Mouse (Mus musculus) liver, embryonic 15.5 days (tissue): ENCODE data around the gene Mcmbp. TPM values are rescaled to one million over a fixed set of nuclear protein-coding genes. Genes with fewer than 3 reads are reported as not detected.
A peak's percentile ranks its signal among the peaks of the same experiment; 100 is the strongest.

Source experiments
- ATAC-seq: fragments of 200-750 bp; cut with Nextera tagmentation; 2 replicates; pipeline ENCODE4 v1.8.0; 2017; ENCODE audit warnings: moderate number of reproducible peaks, mild to moderate bottlenecking, moderate library complexity; ENCODE audit not compliant: insufficient read depth
- H3K27ac ChIP-seq: fragments of 300-500 bp; sonication (generic); replicated peaks from 2 replicates; pipeline ENCODE4 v1.5.1; 2015; ENCODE audit warnings: mild to moderate bottlenecking, inconsistent platforms
- H3K27me3 ChIP-seq: fragments of 300-500 bp; sonication (generic); 2 replicates; pipeline ENCODE4 v1.6.1; 2015; ENCODE audit warnings: mild to moderate bottlenecking, inconsistent platforms
- H3K36me3 ChIP-seq: fragments of 300-500 bp; sonication (generic); replicated peaks from 2 replicates; pipeline ENCODE4 v1.6.1; 2015; ENCODE audit warnings: moderate library complexity, mild to moderate bottlenecking, inconsistent platforms
- H3K4me1 ChIP-seq: fragments of 300-500 bp; sonication (generic); replicated peaks from 2 replicates; pipeline ENCODE4 v1.6.1; 2015; ENCODE audit warnings: inconsistent platforms
- H3K4me2 ChIP-seq: fragments of 300-500 bp; sonication (generic); 2 replicates; pipeline ENCODE4 v1.6.1; 2015; ENCODE audit warnings: moderate library complexity, mild to moderate bottlenecking, inconsistent platforms
- H3K4me3 ChIP-seq: fragments of 300-500 bp; sonication (generic); replicated peaks from 2 replicates; pipeline ENCODE4 v1.5.1; 2015; ENCODE audit warnings: mild to moderate bottlenecking, inconsistent platforms
- H3K9ac ChIP-seq: fragments of 300-500 bp; sonication (generic); 2 replicates; pipeline ENCODE4 v1.6.1; 2015; ENCODE audit warnings: moderate library complexity, mild to moderate bottlenecking, inconsistent platforms
- H3K9me3 ChIP-seq: fragments of 300-500 bp; sonication (generic); replicated peaks from 2 replicates; pipeline ENCODE4 v1.6.1; 2016; ENCODE audit warnings: inconsistent platforms
- WGBS: fragments of 180-500 bp; shearing (Covaris S2); methylation state at CpG from one replicate; pipeline ENCODE4 v1.1.7; 2015; ENCODE audit warnings: mixed read lengths; ENCODE audit not compliant: insufficient replicate concordance; 5-methylcytosine and 5-hydroxymethylcytosine counted together
- polyA plus RNA-seq: library from polyadenylated mRNA; unstranded; fragments of >200 nt; fragmentation: Nextera tagmentation; extraction: Ambion mirVana; gene quantifications from 2 replicates; pipeline ENCODE4 v1.2.1, GENCODE M21; 2015

The Mcmbp gene
- polyA plus RNA-seq, 1 experiment from 2014 or later = 19.0 TPM

GRCm38 (mm10) chr7:128671952-128672351, 68.3 kb downstream of the Mcmbp start:
- Histone ChIP-seq H3K36me3 (peaks cover 24% of the 10 kb centered on the region), H3K4me1 (peaks cover 46% of the 10 kb centered on the region)
- 22% methylated on average over 8 of the region's 8 CpGs for WGBS

GRCm38 (mm10) chr7:128668831-128669230, 71.5 kb downstream of the Mcmbp start:
- H3K27me3 ChIP-seq = no peaks in the 10 kb centered on the region
- no peaks in the 10 kb centered on the region for H3K9me3 ChIP-seq
- no peak overlapping the region for H3K27ac ChIP-seq
- ATAC-seq = no peak
- no peak overlapping the region for H3K4me3 ChIP-seq
- peaks cover 34% of the 10 kb centered on the region for H3K36me3 ChIP-seq
- no peak overlapping the region for H3K9ac ChIP-seq
- H3K4me1 ChIP-seq = peaks cover 57% of the 10 kb centered on the region
- H3K4me2 ChIP-seq = no peak overlapping the region
- 27% methylated on average over 2 of the region's 2 CpGs for WGBS

More at GRCm38 (mm10) chr7:128671952-128672351, 68.3 kb downstream of the Mcmbp start:
- peak; percentile 31; the same call in 1 of the 2 replicates for ATAC-seq
- H3K27me3 ChIP-seq = no peaks in the 10 kb centered on the region
- H3K9me3 ChIP-seq = no peaks in the 10 kb centered on the region
- H3K4me3 ChIP-seq = peak overlapping the region; percentile 30
- peak overlapping the region; percentile 88 for H3K27ac ChIP-seq
- H3K9ac ChIP-seq = no peak overlapping the region
- H3K4me2 ChIP-seq = peak overlapping the region; percentile 71

- no peaks in the 10 kb centered on the region for H3K27me3 ChIP-seq
- H3K4me3 ChIP-seq = no peak overlapping the region
- WGBS = 43% methylated on average over 5 of the region's 5 CpGs
- no peak overlapping the region for H3K4me2 ChIP-seq
- no peak overlapping the region for H3K27ac ChIP-seq
- H3K9ac ChIP-seq = no peak overlapping the region
- peak; percentile 26; the same call in 1 of the 2 replicates for ATAC-seq
- H3K4me1 ChIP-seq = peaks cover 47% of the 10 kb centered on the region
- peaks cover 34% of the 10 kb centered on the region for H3K36me3 ChIP-seq
- no peaks in the 10 kb centered on the region for H3K9me3 ChIP-seq
Measured at GRCm38 (mm10) chr7:128667788-128668187, 72.5 kb downstream of the Mcmbp start.

- Histone ChIP-seq H3K27ac (no peak overlapping the region), H3K27me3 (no peaks in the 10 kb centered on the region), H3K9ac (no peak overlapping the region), H3K4me2 (no peak overlapping the region), H3K4me1 (peaks cover 29% of the 10 kb centered on the region), H3K9me3 (no peaks in the 10 kb centered on the region), H3K36me3 (peaks cover 36% of the 10 kb centered on the region), H3K4me3 (no peak overlapping the region)
- 46% methylated on average over 11 of the region's 11 CpGs for WGBS
- ATAC-seq = no peak
Measured at GRCm38 (mm10) chr7:128664861-128665377, 75.4 kb downstream of the Mcmbp start.

GRCm38 (mm10) chr7:128663906-128664305, 76.4 kb downstream of the Mcmbp start:
- WGBS = 82% methylated on average over 8 of the region's 8 CpGs

GRCm38 (mm10) chr7:128656970-128657369, 83.3 kb downstream of the Mcmbp start:
- Histone ChIP-seq H3K36me3 (no peaks in the 10 kb centered on the region), H3K27ac (no peak overlapping the region), H3K9me3 (no peaks in the 10 kb centered on the region), H3K4me2 (no peak overlapping the region), H3K9ac (no peak overlapping the region), H3K27me3 (no peaks in the 10 kb centered on the region), H3K4me3 (no peak overlapping the region), H3K4me1 (0 out of 2 replicates have a peak, but pooled peaks cover 4% of the 10 kb centered on the region)
- ATAC-seq = no peak
- 64% methylated on average over 1 of the region's 1 CpGs for WGBS

More at GRCm38 (mm10) chr7:128663906-128664305, 76.4 kb downstream of the Mcmbp start:
- Histone ChIP-seq H3K27me3 (no peaks in the 10 kb centered on the region), H3K36me3 (peaks cover 31% of the 10 kb centered on the region), H3K9ac (no peak overlapping the region), H3K4me3 (no peak overlapping the region), H3K4me2 (no peak overlapping the region), H3K27ac (no peak overlapping the region), H3K4me1 (peaks cover 29% of the 10 kb centered on the region), H3K9me3 (no peaks in the 10 kb centered on the region)
- ATAC-seq = no peak

Other genes with a start within 250 kb of the Mcmbp start
- gene Bag3, start 216.9 kb downstream of the Mcmbp start, polyA plus RNA-seq = 2.6 and 2.9 TPM in 2 replicates
- 5.5 and 6.3 TPM in 2 replicates for gene Inpp5f, start 129.2 kb downstream of the Mcmbp start, polyA plus RNA-seq
- 16.2 and 16.3 TPM in 2 replicates for gene Sec23ip, start 4.4 kb upstream of the Mcmbp start, polyA plus RNA-seq